Mouse (Mus musculus) erythroblast, embryonic 14.5 days (primary cell): ENCODE results near the gene Gm20517. TPM values are rescaled to one million over a fixed set of nuclear protein-coding genes. Genes with fewer than 3 reads are reported as not detected.

Source experiments
- H3K27me3 ChIP-seq: 2 replicates; pipeline ENCODE4 v1.6.1; 2012; ENCODE audit warnings: inconsistent platforms; ENCODE audit not compliant: control insufficient read depth
- H3K36me3 ChIP-seq: 2 replicates; pipeline ENCODE4 v1.6.1; 2012; ENCODE audit warnings: mild to moderate bottlenecking, inconsistent platforms; ENCODE audit not compliant: control insufficient read depth
- H3K4me1 ChIP-seq: 2 replicates; pipeline ENCODE4 v1.6.1; 2012; ENCODE audit warnings: inconsistent platforms; ENCODE audit not compliant: control insufficient read depth
- H3K4me3 ChIP-seq: replicated peaks from 2 replicates; pipeline ENCODE3; 2012; ENCODE audit warnings: moderate library complexity, mild to moderate bottlenecking, inconsistent platforms
- H3K9me3 ChIP-seq: 2 replicates; pipeline ENCODE4 v1.6.1; 2012; ENCODE audit warnings: low read length, inconsistent platforms, mixed read lengths; ENCODE audit not compliant: control insufficient read depth
- GATA1 ChIP-seq: IDR thresholded peaks from 2 replicates; pipeline ENCODE4 v1.6.1; 2012; ENCODE audit warnings: low read length, inconsistent platforms, mixed read lengths
- TAL1 ChIP-seq: IDR thresholded peaks from 3 replicates; pipeline ENCODE4 v1.6.1; 2012; ENCODE audit warnings: low read length, inconsistent platforms, mixed read lengths
- polyA plus RNA-seq: library from polyadenylated mRNA; stranded (reverse); fragments of >175 nt; gene quantifications from 2 replicates; pipeline ENCODE4 v1.2.3, GENCODE M21; 2012

Gm20517 gene
- polyA plus RNA-seq, 1 experiment: 0.65 TPM

DNA sequence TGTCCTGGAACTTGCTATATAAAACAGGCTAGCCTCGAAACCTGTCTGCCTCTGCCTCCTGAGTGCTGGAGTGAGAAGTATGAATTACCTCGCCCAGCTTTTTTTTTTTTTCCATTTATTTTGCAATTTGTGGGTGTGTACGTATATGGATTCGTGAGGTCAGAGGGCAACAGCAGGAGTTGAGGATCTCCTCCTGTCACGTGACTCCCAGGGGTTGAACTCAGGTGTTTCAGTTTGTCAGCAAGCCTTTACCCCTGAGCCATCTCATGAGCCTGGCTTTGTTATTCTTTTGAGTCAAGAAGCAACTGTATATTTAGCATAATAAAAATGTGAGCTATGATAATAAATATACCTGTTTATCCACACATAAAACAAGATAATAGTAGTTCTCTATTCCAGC lies 44.3 kb downstream of the Gm20517 start:
- TF ChIP-seq TAL1 (no peak), GATA1 (no peak)
- Histone ChIP-seq H3K27me3 (no peaks in the 10 kb centered on the region), H3K4me3 (no peak overlapping the region), H3K4me1 (no peaks in the 10 kb centered on the region), H3K36me3 (peaks cover 67% of the 10 kb centered on the region), H3K9me3 (no peaks in the 10 kb centered on the region)

DNA sequence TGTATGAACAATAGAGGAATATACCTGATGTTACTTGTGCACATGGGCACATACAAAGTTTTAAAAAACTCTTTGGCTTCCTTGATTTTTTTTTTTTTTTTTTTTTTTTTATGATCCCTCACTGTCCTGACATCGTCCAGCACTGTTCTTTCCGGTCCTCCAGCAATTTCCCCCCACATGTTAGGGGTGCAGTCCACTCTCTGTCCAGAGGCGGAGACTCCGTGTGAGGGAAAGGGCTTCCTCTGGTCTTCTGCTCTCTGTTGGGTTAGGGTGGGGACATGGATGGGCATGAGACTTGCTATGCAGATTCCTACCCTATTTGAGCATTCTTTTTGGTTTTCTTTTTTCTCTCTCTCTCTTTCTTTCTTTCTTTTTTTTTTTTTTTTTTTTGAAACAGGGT lies 46.5 kb downstream of the Gm20517 start:
- H3K9me3 ChIP-seq: no peaks in the 10 kb centered on the region
- no peak overlapping the region for H3K4me3 ChIP-seq
- TF ChIP-seq GATA1: no peak
- no peak for TF ChIP-seq TAL1
- H3K36me3 ChIP-seq: peaks cover 62% of the 10 kb centered on the region
- no peaks in the 10 kb centered on the region for H3K27me3 ChIP-seq
- H3K4me1 ChIP-seq: no peaks in the 10 kb centered on the region

DNA sequence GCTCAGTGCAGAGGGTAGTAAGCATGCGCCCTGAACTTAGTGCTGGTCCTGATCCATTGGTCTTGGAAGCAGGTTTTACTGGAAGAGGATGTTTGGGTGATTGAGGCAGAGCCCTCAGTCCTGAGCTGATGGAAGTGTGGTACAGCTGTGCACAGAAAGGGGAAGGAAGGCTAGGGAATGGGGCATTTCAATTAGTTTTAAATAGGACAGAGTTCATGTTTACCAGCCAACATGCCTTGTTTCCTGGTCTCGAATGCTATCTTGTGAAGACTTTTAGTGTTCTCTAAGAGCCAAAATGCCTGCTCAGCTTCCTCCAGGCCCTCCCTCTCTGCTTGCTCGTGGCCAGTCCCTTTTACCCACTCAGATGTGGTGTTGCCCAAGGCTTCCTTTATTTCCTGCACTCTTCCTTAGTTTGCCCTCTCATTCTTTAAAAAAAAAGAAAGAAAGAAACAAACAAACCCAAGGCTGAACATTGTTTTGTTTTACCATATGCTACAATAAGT lies 47.4 kb downstream of the Gm20517 start:
- Histone ChIP-seq H3K4me3 (no peak overlapping the region), H3K36me3 (peaks cover 59% of the 10 kb centered on the region), H3K27me3 (no peaks in the 10 kb centered on the region), H3K4me1 (peaks cover 2% of the 10 kb centered on the region; the same call in 1 of the 2 replicates), H3K9me3 (no peaks in the 10 kb centered on the region)
- TF ChIP-seq TAL1 (no peak), GATA1 (no peak)

DNA sequence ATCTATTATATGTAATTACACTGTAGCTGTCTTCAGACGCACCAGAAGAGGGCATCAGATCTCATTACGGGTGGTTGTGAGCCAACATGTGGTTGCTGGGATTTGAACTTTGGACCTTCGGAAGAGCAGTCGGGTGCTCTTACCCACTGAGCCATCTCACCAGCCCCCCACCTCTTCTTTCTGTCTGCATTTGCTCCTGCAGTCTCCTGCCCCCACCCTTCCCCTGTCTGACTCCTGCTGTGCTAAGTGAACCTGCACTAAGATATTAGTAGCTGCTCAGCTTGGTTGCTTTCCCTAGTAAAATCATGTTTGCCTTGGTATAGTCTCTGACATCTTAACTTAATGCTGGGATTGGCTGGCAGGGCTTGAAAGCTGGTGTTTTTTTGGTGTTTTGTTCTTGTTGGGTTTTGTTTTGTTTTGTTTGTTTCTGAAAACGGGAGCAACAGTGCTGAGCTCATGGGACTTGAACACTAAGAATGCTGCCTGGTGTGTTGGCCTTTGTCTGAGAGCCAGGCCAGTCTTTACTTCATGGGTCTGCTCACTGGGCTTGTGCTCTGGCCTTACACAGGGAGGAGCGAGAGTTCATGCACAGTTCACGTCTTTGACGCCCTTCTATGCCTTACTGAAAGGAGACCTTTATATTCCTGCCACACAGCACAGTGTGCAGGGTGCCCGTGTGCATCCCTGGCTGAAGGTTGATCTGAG lies 51.8 kb downstream of the Gm20517 start:
- Histone ChIP-seq H3K4me3 (no peak overlapping the region), H3K4me1 (peaks cover 4% of the 10 kb centered on the region; the same call in 1 of the 2 replicates), H3K9me3 (no peaks in the 10 kb centered on the region), H3K27me3 (no peaks in the 10 kb centered on the region), H3K36me3 (peaks cover 65% of the 10 kb centered on the region)
- no peak for TF ChIP-seq GATA1
- no peak for TF ChIP-seq TAL1

DNA sequence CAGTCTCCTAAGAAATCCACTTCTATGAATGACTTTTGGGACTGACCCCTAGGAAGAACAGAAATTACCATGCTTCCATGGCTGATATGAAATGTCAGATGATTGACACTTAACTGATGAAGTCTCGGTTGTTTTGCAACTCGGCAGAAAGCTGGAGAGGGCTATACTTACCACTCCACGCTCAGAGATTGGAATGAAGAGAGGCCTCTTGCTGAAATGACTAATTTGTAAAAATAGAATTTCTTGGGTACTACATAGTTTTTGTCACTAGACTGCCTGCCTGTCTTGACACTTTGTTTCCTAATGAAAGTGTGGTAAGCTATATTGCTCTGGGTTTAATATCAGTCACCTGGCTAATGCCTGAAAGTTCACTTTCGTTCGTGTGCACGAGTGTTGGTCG lies 53.1 kb downstream of the Gm20517 start:
- Histone ChIP-seq H3K27me3 (no peaks in the 10 kb centered on the region), H3K4me1 (peaks cover 4% of the 10 kb centered on the region; the same call in 1 of the 2 replicates), H3K36me3 (peaks cover 61% of the 10 kb centered on the region), H3K9me3 (no peaks in the 10 kb centered on the region), H3K4me3 (no peak overlapping the region)
- no peak for TF ChIP-seq TAL1
- no peak for TF ChIP-seq GATA1

DNA sequence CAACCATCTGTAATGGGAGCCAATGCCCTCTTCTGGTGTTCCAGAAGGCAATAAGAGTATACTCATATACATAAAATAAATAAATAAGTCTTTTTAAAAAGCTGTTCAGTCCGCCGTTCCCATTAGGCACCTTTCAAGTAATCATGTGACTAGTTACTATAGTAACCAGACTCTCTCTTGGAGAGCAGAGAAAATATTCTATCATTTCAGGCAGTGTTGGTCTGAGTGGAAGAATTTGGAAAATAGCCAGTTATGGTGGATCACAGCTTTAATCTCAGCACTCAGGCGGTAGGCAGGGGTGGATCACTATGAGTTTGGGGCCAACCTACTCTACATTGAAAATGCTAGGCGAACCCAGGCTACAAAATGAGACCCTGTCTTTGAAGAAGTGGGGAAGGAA lies 57.8 kb downstream of the Gm20517 start:
- no peaks in the 10 kb centered on the region for H3K9me3 ChIP-seq
- H3K4me3 ChIP-seq: no peak overlapping the region
- peaks cover 56% of the 10 kb centered on the region for H3K36me3 ChIP-seq
- peaks cover 13% of the 10 kb centered on the region for H3K4me1 ChIP-seq
- TF ChIP-seq GATA1: no peak
- TF ChIP-seq TAL1: no peak
- H3K27me3 ChIP-seq: peaks cover 24% of the 10 kb centered on the region

DNA sequence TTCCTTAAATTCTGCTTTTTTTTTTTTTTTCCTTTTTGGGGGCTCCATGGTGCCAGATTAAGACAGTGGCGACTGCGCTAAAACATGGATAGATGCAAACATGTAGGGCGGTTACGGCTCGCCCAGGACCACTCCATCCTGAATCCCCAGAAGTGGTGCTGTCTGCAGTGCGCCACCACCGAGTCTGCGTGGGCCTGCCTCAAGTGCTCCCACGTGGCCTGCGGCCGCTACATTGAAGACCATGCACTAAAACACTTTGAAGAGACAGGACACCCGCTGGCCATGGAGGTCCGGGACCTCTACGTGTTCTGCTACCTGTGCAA lies 60.6 kb downstream of the Gm20517 start:
- H3K27me3 ChIP-seq: peaks cover 24% of the 10 kb centered on the region
- no peaks in the 10 kb centered on the region for H3K9me3 ChIP-seq
- peaks cover 10% of the 10 kb centered on the region for H3K4me1 ChIP-seq
- H3K36me3 ChIP-seq: peaks cover 60% of the 10 kb centered on the region
- H3K4me3 ChIP-seq: peak overlapping the region; percentile 27
- TF ChIP-seq TAL1: no peak
- no peak for TF ChIP-seq GATA1

DNA sequence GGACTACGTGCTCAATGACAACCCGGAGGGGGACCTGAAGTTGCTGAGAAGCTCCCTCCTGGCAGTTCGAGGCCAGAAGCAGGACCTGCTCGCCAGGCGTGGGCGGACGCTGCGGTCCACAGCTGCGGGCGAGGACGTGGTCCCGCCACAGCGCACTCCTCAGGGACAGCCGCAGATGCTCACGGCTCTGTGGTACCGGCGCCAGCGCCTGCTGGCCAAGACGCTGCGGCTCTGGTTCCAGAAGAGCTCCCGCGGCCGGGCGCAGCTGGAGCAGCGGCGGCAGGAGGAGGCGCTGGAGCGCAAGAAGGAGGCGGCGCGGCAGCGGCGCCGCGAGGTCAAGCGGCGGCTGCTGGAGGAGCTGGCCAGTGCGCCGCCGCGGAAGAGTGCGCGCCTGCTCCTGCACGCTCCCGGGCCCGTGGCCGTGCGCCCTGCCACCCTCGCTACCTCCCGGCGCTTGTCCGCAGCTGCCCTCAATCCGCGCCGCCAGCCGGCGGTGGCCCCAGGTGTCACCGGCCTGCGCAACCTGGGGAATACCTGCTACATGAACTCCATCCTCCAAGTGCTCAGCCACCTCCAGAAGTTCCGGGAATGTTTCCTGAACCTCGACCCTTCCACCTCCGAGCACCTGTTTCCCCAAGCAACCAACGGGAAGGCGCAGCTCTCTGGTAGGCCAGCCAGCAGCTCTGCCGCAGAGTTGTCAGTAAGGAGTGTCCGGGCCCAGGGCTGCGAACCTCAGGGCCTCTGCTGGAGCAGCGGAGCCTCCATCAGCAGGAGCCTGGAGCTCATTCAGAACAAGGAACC lies 61.1 kb downstream of the Gm20517 start:
- Histone ChIP-seq H3K36me3 (peaks cover 60% of the 10 kb centered on the region), H3K27me3 (peaks cover 24% of the 10 kb centered on the region), H3K4me1 (peaks cover 10% of the 10 kb centered on the region), H3K9me3 (no peaks in the 10 kb centered on the region), H3K4me3 (peak overlapping the region; percentile 27)
- TF ChIP-seq GATA1: no peak
- no peak for TF ChIP-seq TAL1

DNA sequence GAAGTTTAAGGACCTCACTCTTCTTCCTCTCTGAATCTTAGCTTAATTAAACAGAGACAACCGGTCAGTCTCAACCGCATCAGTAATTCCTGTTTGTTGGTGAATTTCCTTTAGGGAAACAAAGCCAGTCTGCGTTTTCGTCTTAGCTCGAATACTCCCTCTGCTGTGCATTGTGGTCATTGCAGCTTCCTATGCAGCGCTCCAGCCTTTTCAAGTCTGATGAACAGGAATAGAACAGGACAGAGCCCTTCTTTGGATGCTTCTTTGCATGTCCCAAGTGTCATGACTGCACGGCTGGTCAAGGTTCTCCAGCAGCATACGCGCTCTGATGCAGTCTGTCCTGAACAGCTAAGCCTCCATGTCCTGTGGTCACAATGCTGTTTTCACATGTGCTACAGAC lies 65.2 kb downstream of the Gm20517 start:
- no peak overlapping the region for H3K4me3 ChIP-seq
- no peaks in the 10 kb centered on the region for H3K9me3 ChIP-seq
- H3K36me3 ChIP-seq: peaks cover 97% of the 10 kb centered on the region
- H3K27me3 ChIP-seq: peaks cover 15% of the 10 kb centered on the region
- H3K4me1 ChIP-seq: peaks cover 10% of the 10 kb centered on the region
- TF ChIP-seq GATA1: no peak
